Mouse (Mus musculus) cerebellum, adult 9-11 months (tissue): ENCODE results near the gene Hamp.

Experiments used
- DNase-seq: peaks from one replicate; pipeline ENCODE4 v3.0.0; 2022

Gene Hamp

DNA sequence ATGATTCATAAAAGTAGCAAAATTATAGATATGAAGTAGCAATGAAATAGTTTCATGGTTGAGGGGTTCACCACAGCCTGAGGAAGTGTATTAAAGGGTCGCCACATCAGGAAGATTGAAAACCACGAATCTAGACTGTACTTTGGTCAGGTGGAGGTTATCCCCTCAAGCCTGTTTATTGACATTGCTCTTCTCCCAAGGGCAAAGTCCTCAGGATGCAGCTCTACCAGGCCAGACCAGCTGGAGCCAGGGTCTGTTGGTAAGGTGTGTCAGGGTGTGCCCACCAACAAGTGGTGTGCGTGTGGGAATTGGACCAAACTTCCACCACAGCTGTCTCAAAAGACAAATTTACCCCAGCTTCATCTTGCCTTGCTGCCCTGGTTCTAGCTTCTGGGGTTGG lies 48.6 kb downstream of the Hamp start:
- no peak for DNase-seq

DNA sequence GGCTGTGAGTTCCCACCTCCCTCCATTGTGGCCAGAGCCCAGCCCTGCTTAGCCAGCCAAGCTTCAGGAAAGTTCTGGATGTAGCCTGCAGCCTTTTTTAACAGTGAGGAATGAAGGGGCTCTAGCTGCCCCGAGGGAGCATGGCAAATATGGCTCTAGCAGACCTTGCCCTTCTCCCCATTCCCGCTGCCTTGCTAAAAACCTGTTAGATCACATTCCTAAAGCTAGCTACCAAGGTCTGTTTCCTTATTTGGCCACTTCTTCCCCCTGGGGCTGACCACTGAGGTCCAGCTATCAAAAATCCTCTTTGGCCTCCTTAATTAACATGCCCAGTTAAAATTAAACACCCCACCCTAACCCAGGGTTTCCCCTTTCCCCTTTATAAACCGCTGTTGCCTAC lies 51.3 kb downstream of the Hamp start:
- DNase-seq, result no peak
